Comparison of ENCODE assay signal across 11 mouse cellular contexts in genomic region chr1:54690291-54690965, GRCm38 (mm10).
A peak's percentile ranks its signal among the peaks of the same experiment; 100 is the strongest.
DNase-seq lines count a peak whose midpoint lies in the region; ATAC-seq and TF ChIP-seq lines count a peak whose summit lies in the region.
"Had no signal": no experiment of that assay in that cellular context is flagged by ENCODE, and none has a peak within 500 bp of the region (broad histone marks: within the 10 kb centered on the region; RNA-seq: fewer than 3 reads in every experiment).

No protein-coding gene starts in this region.

- no peak for TF ChIP-seq POLR2A in kidney, adult 2 months (IDR thresholded peaks at IDR 0.05; ENCODE audit: low read depth, low read length)

- no peaks in the 10 kb centered on the region for H3K27me3 ChIP-seq in kidney, adult 2 months (replicated peaks; ENCODE audit: control insufficient read depth, insufficient read depth, low read length)
- H3K27me3 ChIP-seq in kidney, embryonic 14.5 days (ENCODE audit: control insufficient read depth, insufficient read depth, low read length) = no peaks in the 10 kb centered on the region
- H3K27me3 ChIP-seq in heart, postnatal 0 days (ENCODE audit: control insufficient read depth, insufficient read depth, low read length) = no peaks in the 10 kb centered on the region

- no peak overlapping the region for H3K4me3 ChIP-seq in kidney, adult 2 months (ENCODE audit: insufficient read depth, low read depth, low read length)
- no peak overlapping the region for H3K4me3 ChIP-seq in kidney, embryonic 14.5 days (ENCODE audit: low read length)
- peak overlapping the region; percentile 22 for H3K4me3 ChIP-seq in heart, postnatal 0 days (ENCODE audit: low read depth, low read length)
- H3K4me3 ChIP-seq: myocyte had no signal

- no peak for ATAC-seq in kidney, embryonic 14.5 days (ENCODE audit: low FRiP score, low TSS enrichment)
- ATAC-seq in heart, postnatal 0 days (ENCODE audit: insufficient read depth, low read depth) = peak; percentile 84
- ATAC-seq in megakaryocyte progenitor cell, adult 5-6 weeks (replicated peaks; ENCODE audit: poor library complexity) = peak; percentile 96
- no peak for ATAC-seq in erythroblast, adult 5-6 weeks (replicated peaks; ENCODE audit: low FRiP score, poor library complexity, severe bottlenecking)

- no peak overlapping the region for H3K4me2 ChIP-seq in kidney, embryonic 14.5 days (replicated peaks; ENCODE audit: low read depth, low read length)
- H3K4me2 ChIP-seq in heart, postnatal 0 days (ENCODE audit: low read depth, low read length) = peak overlapping the region; percentile 48

- H3K36me3 ChIP-seq in kidney, adult 2 months (ENCODE audit: control insufficient read depth, insufficient read depth, low read length) = no peaks in the 10 kb centered on the region; the same call in 1 of the 2 replicates
- H3K36me3 ChIP-seq in kidney, embryonic 14.5 days (ENCODE audit: control insufficient read depth, insufficient read depth, low read length) = no peaks in the 10 kb centered on the region
- no peaks in the 10 kb centered on the region for H3K36me3 ChIP-seq in heart, postnatal 0 days (replicated peaks; ENCODE audit: control insufficient read depth, insufficient read depth, low read length)

- 72% methylated on average over 13 of the region's 13 CpGs for WGBS in kidney, adult 2 months
- 68% methylated on average over 13 of the region's 13 CpGs for WGBS in kidney, embryonic 14.5 days
- WGBS in heart, postnatal 0 days = 22% methylated on average over 13 of the region's 13 CpGs

- no peaks in the 10 kb centered on the region; the same call in 1 of the 2 replicates for H3K4me1 ChIP-seq in kidney, adult 2 months (ENCODE audit: control insufficient read depth, insufficient read depth, low read length)
- H3K4me1 ChIP-seq in kidney, embryonic 14.5 days (ENCODE audit: control insufficient read depth, insufficient read depth, low read length) = no peaks in the 10 kb centered on the region
- H3K4me1 ChIP-seq in heart, postnatal 0 days (ENCODE audit: control insufficient read depth, insufficient read depth) = peaks cover 9% of the 10 kb centered on the region; the same call in 1 of the 2 replicates

- H3K9ac ChIP-seq in kidney, embryonic 14.5 days (ENCODE audit: low read depth, low read length) = no peak overlapping the region
- H3K9ac ChIP-seq in heart, postnatal 0 days (replicated peaks; ENCODE audit: low read depth, low read length) = no peak overlapping the region

- H3K9me3 ChIP-seq in kidney, embryonic 14.5 days (ENCODE audit: control insufficient read depth, low read length) = no peaks in the 10 kb centered on the region
- no peaks in the 10 kb centered on the region for H3K9me3 ChIP-seq in heart, postnatal 0 days (replicated peaks; ENCODE audit: control insufficient read depth, low read length)

- peak; percentile 93 for TF ChIP-seq EP300 in heart, postnatal 0 days (IDR thresholded peaks at IDR 0.05; ENCODE audit: low read depth)

- TF ChIP-seq CTCF in kidney, adult 2 months (conservative IDR thresholded peaks at IDR 0.05; ENCODE audit: insufficient read depth, insufficient read length, low read depth, low read length) = no peak
- TF ChIP-seq CTCF in heart, postnatal 0 days (IDR thresholded peaks at IDR 0.05; ENCODE audit: low read depth) = no peak

- peak; percentile 58 for DNase-seq in kidney, adult 2 months
- DNase-seq in c-Kit-positive CD71-positive TER-119-negative erythroid progenitor cells, embryonic 14.5 days (ENCODE audit: low read depth) = peak; percentile 9
- peak; percentile 70 for DNase-seq in heart, postnatal 0 days (ENCODE audit: low spot score)
- no peak for DNase-seq in urinary bladder, postnatal 36 days (ENCODE audit: low spot score in 2 of 2)
- no peak for DNase-seq in right cerebral cortex, postnatal 10 days (ENCODE audit: low spot score in 2 of 2)
- DNase-seq: cerebellum, adult 8-10 months; kidney, postnatal 10 days had no signal

- peak overlapping the region; percentile 70 for H3K27ac ChIP-seq in kidney, adult 2 months (ENCODE audit: insufficient read depth, low read depth, low read length)
- no peak overlapping the region for H3K27ac ChIP-seq in kidney, embryonic 14.5 days (ENCODE audit: low read depth, low read length)
- H3K27ac ChIP-seq in heart, postnatal 0 days (ENCODE audit: low read depth) = peak overlapping the region; percentile 65

Comparison
In these comparisons a context has a peak if more than half of its experiments do, and no peak if none do; other contexts are left out.
1. DNase-seq: peak in kidney, adult 2 months (single experiment), c-Kit-positive CD71-positive TER-119-negative erythroid progenitor cells, embryonic 14.5 days (single experiment) and heart, postnatal 0 days (single experiment); none in urinary bladder, postnatal 36 days (0 of 2) and right cerebral cortex, postnatal 10 days (0 of 2).
2. ATAC-seq: peak in heart, postnatal 0 days (single experiment) and megakaryocyte progenitor cell, adult 5-6 weeks (single experiment); none in kidney, embryonic 14.5 days (single experiment) and erythroblast, adult 5-6 weeks (single experiment).